8 mouse cellular contexts compared by ENCODE assay signal in genomic region chr2:25262291-25262767, GRCm38 (mm10). TPM values are rescaled to one million over a fixed set of nuclear protein-coding genes. Genes with fewer than 3 reads are reported as not detected.
DNase-seq lines count a peak whose midpoint lies in the region; ATAC-seq lines count a peak whose summit lies in the region.

Gene Tprn, plus strand, starts transcription at chr2:25262618.

- DNase-seq in adipocyte (ENCODE audit: low spot score) = peak; percentile 95
- peak; percentile 98 for DNase-seq in embryo, embryonic 10 days (ENCODE audit: low spot score)
- DNase-seq in gastrocnemius, postnatal 10 days = peak; percentile 85
- peak; percentile 96 for DNase-seq in induced T-regulatory cell, adult 2 months (ENCODE audit: low read depth)
- peak; percentile 97 for DNase-seq in left cerebral cortex, adult 9 months (ENCODE audit: low spot score in 2 of 2)
- peak; percentile 90 for DNase-seq in right cerebral cortex, postnatal 14 days
- DNase-seq in urinary bladder, postnatal 36 days (ENCODE audit: low spot score in 2 of 2) = peak; percentile 89 to 95

- peak; percentile 97 for ATAC-seq in megakaryocyte progenitor cell, adult 5-6 weeks (replicated peaks; ENCODE audit: poor library complexity)

RNA-seq across cellular contexts. Expression of gene Tprn, which starts in this region (rescaled TPM):
- 1 to 10 TPM; 4.7 to 6.8 TPM for total RNA-seq in gastrocnemius, postnatal 10 days (2021)
- 7.9 and 13.3 TPM in 2 replicates for total RNA-seq in megakaryocyte progenitor cell, adult 5-6 weeks (2015)
- total RNA-seq in megakaryocyte progenitor cell, adult 5-6 weeks (2017) = 7.6 and 9.2 TPM in 2 replicates

Comparison
In these comparisons a context has a peak if more than half of its experiments do, and no peak if none do; other contexts are left out.
1. Peak in every context shown above with its lines: DNase-seq and ATAC-seq.